Mouse (Mus musculus) frontal cortex, postnatal 36 days (tissue): ENCODE measurements around the gene Mtm1.

Experiments used
- DNase-seq, 2 experiments: peaks; one replicate each; pipeline ENCODE4 v3.0.0; 2022; ENCODE audit warnings: low spot score in 2 of 2

Gene Mtm1

DNA sequence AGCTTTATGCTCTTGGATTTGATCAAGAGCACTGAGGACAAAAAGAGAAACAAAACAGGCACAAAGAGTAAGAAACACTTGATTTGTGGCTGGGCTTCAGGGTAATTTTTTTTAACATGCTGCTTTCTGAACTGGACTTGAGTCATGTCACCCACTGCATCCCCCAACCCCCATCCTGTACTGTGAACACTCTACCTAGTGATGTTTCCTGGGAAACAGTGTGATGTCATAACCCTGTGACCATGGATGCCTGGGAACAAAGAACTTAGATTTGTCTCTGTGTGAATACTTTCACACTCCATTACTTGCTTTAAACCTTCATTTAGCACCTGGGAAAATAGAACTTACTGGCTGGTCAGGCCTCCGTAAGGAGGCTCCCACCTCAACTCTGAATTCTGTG is at the start of gene Mtm1:
Mtm1 (plus strand) TSS at position 301 of the 400 bp plus-strand sequence.
- no peak for DNase-seq

DNA sequence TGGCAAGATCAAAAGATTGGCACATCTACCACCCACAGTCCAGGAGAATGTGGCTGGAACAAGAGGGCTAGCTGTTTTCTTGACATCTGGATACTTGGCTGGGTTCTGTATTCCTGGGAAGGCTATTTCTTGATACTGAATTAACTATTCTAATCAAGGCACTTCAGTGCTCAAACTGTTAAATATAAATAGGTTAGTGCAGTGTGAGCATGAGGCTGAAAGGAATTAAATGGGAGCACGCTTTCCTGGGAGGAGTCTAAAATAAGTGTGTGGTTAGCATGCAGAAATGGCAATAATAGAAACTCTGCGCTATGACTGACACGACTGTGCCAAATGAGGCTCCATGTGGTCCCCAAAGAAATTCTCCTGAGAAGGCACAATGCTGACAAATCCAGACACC is 29.0 kb upstream of the Mtm1 start:
- DNase-seq = no peak

DNA sequence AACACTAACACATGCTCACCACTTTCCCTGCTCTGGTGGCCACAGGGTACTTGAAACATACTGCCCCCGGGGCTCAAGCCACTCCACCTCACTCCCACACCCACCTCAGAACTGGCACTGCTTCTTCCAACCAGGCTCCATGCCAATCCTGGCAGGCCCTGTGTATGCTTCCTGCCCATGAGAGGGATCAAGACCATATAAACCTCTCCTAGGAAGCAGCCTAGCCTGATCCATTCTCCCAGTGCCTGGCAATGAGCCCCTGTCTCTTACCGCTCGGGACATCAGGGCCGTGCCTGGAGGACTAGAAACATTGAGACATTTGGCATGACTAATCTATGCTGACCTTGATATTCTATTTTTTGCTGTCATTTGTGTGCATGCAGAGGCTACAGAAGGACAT is 26.9 kb upstream of the Mtm1 start:
- DNase-seq = no peak

DNA sequence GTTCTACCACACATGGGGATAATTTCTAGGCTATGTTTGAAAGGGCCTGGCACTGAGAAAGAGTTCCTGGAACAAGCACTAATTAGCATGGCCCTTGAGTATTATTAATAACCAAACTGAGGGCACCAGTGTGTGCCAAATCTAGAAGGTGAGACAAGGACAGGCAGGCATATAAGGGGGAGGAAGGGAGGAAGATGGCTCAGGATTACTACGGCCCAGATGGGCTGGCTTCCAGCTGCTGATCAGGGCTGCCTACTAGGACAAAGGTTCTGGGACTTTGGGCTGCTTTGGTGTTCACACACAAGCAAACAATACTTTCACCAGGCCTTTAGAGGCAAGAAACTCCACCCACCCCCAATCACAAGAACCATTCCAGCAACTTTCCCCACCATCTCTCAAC is 24.2 kb upstream of the Mtm1 start:
- DNase-seq = no peak

GRCm38 (mm10) chrX:71204776-71205175 is 5.8 kb upstream of the Mtm1 start:
- no peak for DNase-seq

DNA sequence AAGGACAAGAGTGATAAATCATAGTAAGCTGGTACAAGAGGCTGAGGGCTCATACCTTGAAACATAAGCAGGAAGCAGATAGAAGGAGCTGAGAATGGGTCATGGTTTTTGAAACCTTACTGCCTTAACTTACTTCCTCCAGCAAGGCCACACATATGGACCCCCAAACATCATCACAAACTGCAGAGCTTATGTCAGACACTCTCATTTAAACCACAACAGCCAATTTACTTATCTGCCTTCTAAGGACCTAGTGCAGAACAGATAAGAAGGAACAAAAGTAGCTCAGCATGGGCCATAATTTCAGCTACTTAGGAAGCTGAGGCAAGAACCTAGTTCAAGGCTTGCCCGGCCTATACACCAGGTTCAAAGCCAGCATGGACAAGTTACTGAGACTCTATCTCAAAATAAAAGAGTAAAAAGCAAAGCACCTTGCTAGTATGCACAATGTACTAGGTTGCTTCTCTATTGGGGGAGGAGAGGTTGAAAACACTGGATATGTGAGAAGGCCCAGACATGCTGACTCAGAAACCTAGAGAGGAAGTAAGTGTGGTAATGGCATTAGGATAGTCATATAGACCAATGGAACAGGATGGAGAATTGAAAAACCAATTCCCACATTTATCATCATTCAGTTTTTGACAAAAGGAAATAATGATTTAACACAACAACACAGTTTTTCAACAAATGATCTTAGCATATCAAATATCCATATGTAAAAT is 4.6 kb upstream of the Mtm1 start:
- DNase-seq = no peak

DNA sequence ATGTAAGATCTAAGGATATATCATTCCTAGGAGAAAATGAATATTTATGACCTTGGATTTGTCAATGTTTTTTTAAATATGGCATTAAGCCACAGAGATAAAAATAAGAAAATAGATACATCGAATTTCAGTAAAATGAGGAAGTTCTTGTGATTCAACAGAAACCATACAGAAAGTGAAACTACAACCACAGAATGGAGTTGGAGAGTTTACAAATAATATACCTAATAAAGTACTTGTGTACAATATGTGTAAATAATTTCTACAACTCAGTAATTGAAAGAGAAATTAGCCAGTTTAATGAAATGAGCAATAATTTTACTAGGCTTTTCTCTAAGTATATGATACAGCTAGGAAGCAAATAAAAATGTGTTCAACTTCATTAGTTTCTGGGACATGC is 4.0 kb upstream of the Mtm1 start:
- DNase-seq = no peak

- no peak for DNase-seq
Observed at GRCm38 (mm10) chrX:71212911-71213310, 2.3 kb downstream of the Mtm1 start.

- DNase-seq = peak; percentile 73 to 83
Observed at GRCm38 (mm10) chrX:71214441-71215112, 4.0 kb downstream of the Mtm1 start.

DNA sequence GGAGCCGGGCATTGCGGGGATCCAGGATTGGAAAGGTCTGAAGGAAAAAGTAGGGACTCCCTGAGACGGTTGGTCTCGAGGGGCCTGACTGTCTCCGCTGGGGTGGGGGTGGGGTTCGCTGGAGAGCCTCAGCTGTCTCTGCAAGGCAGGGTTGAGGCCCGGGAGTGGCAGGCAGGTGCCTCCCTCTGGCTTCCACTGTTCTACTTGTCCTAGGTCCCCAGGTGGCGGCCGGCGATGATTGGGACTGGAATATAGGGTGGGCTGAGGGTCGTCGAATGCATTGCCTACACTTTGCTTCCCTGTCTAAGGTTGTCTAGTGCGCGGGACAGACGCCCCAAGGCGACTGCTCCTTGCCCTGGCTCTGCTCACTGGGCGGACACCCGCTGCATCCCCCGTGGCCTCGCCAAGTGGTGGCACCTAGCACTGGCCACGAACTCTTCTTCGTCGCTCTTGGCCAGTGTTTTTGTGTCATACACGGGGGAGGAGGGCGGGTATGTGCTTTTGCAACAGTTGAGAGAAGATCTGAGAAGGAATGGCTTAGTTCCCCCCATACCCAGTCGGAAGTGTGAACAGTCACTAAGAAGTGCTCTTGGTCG is 4.6 kb downstream of the Mtm1 start:
- peak; percentile 4 to 8 for DNase-seq

DNA sequence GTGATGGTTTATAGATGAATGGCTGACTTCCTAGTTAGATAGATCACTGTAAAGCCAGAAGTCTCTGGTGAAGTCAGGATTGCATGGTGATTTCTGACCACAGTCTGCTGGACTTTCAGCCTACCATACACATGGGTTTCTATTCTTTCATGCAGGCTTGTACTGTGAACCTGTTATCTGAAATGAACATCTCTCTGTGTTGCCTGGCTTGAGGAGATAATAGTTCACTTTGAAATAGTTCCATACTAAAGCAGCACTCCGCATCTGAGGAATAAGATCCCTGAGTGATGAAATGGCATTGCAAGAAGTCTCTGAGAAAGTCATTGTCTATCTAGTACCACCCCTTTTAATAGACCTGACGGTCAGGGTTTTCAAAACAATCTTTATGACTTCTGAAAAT is 6.3 kb downstream of the Mtm1 start:
- DNase-seq = no peak

DNA sequence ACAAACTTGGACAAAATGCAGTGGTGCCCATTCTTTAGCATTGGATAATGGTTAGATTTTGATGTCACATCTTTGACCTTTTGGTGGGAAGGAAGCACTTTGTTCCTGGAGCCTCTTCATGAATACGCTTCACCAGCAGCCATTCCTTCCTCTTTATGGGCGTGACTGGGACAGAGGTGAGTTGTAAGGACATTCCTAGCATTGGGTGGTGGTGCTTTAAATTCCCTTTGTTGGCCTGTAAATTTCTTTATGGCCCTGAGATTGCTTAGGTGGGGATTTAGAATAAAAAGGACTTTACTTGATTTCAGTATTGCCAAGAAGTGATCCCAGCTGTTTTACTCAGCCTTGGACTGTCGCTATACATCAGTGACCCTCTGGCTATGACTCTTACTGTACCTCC is 8.3 kb downstream of the Mtm1 start:
- no peak for DNase-seq

DNA sequence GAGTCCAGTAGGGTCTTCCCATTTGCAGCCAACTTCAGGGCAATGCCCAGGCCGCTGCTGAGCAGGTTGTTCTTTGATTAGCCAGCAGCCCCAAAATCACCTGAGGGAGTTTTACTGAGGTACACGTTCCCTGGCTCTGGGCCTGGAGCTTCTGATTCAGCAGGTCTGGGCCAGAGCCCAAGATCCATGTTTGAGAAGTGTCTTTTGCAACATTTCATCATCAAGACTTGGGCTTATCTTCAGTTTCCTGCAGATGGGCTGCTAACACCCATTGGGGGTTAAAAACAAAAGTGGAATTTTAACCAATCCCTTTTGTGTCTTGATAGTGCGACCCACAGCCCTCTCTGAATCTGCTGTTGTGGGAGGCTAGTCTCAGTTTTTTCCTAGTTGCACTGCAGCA is 10.3 kb downstream of the Mtm1 start:
- peak in 1 of 2 experiments; percentile 6 for DNase-seq

GRCm38 (mm10) chrX:71222648-71223408 is 12.3 kb downstream of the Mtm1 start:
- no peak for DNase-seq

DNA sequence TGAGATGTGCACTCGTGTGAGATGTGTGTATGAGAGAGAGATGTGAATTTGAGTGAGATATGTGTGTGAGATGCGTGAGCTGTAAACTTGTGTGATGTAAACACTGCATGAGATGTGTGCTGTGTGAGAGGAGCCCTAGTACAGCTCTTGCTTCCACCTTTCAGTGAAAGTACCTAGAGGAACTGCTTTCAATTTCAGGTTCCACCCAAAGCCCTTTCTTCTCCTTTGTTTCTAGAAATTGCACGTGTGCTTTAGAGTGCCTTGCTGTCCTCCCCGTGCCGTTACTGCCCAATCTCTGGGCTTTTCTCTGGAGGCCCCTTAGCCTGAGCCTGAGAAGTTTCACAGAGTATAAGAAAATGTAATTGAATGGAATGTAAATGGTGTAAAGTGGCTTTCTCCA is 16.3 kb downstream of the Mtm1 start:
- DNase-seq = no peak

DNA sequence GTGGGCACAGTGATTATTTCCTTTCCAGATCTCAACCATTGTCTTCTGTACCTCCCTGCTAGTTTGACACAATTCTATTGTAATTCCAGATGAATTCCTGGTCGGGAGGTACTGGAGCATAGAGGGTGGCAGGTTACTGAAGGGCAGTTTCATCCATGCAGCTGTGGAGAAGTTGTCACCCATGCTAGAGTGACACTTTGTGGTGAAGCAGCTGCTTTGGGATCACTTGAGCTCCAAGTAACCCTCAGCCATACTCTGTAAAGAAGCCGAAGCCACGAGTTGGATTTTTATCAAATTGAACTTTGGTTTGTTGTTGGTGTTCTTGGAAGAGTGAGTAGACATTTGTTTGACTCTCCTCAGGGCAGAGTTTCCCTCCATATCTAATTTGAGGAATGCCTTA is 17.6 kb downstream of the Mtm1 start:
- DNase-seq = no peak

- DNase-seq = no peak
Observed at GRCm38 (mm10) chrX:71230847-71231246, 20.3 kb downstream of the Mtm1 start.

- no peak for DNase-seq
Observed at GRCm38 (mm10) chrX:71256422-71256821, 45.9 kb downstream of the Mtm1 start.

- DNase-seq = no peak
Observed at GRCm38 (mm10) chrX:71260857-71261256, 50.3 kb downstream of the Mtm1 start.

DNA sequence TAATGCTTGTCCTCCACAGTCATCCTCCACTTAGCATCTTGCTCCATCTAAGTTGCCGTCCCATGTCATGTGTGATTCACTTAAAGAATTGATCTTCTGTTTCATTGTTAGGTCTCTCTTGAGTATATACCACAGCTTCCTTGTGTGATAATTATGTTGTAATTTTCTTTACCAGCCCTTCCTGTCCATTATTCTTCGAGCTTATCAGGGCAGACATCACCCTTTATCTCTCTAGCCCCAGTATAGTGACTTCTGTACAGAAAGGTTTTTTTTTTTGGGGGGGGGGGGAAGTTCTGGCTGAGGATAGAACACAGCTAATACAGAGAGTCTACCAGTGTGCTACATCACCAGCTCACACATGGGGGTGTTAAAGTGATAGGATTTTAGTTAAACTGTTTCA is 53.7 kb downstream of the Mtm1 start:
- DNase-seq = no peak

DNA sequence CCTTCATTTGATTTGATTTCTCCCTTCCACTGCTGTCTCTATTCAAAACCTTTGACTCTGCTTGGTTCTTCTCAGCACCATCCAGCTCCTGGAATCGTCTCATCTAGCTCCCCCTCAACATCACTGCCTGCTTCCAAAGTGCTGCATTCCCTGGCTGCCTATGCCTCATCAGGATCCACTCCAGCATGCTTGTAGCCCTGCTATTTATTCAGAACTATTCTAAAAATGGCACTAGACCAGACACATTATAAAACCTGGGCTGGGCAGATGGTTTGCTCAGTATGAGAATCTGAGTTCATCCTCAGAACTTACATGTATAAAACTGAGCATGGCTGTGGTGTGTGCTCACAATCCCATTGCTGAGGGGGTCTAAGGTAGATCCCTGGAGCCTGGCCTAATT is 58.4 kb downstream of the Mtm1 start:
- DNase-seq = peak; percentile 9 to 64

GRCm38 (mm10) chrX:71274150-71274549 is 63.6 kb downstream of the Mtm1 start:
- no peak for DNase-seq
